ENCODE assay signal across 10 mouse cellular contexts in the genomic region with DNA sequence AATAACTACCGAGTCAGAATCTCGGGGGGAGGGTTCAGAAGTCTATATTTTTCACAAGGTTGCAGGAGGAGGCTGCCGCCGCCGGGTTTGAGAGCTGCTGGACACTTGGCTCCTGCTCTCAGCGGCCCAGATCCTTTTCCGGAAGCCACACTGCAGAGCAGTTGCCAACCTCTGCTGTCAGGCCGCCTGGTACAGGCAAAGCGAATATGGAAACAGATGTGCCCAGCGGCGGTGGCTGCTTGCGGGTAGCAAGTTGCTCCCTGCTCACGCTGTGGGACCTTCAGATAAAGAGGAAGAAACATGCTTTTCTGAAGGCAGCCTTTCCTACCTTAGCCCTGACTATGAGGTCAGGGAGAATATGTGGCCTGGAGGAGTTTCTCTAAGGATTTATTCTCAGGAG. TPM values are rescaled to one million over a fixed set of nuclear protein-coding genes. Genes with fewer than 3 reads are reported as not detected.
DNase-seq lines count a peak whose midpoint lies in the region; ATAC-seq lines count a peak whose summit lies in the region.
"Had no signal": no experiment of that assay in that cellular context is flagged by ENCODE, and none has a peak within 500 bp of the region (broad histone marks: within the 10 kb centered on the region; RNA-seq: fewer than 3 reads in every experiment).

No protein-coding gene starts in this region.

- H3K4me1 ChIP-seq in hindbrain, embryonic 10.5 days (replicated peaks), result peaks cover 46% of the 10 kb centered on the region
- peaks cover 17% of the 10 kb centered on the region; the same call in 1 of the 2 replicates for H3K4me1 ChIP-seq in hindbrain, embryonic 14.5 days (replicated peaks; ENCODE audit: control insufficient read depth, insufficient read depth, low read length)

- no peaks in the 10 kb centered on the region for H3K27me3 ChIP-seq in hindbrain, embryonic 10.5 days (ENCODE audit: insufficient read depth, poor library complexity, severe bottlenecking)
- no peaks in the 10 kb centered on the region for H3K27me3 ChIP-seq in hindbrain, embryonic 14.5 days (ENCODE audit: control insufficient read depth, insufficient read depth, low read length)

- H3K36me3 ChIP-seq in hindbrain, embryonic 10.5 days, result no peaks in the 10 kb centered on the region
- H3K36me3 ChIP-seq in hindbrain, embryonic 14.5 days (replicated peaks; ENCODE audit: control insufficient read depth, insufficient read depth), result no peaks in the 10 kb centered on the region

- DNase-seq in hindbrain, embryonic 10.5 days (ENCODE audit: low spot score), result peak; percentile 18
- no peak for DNase-seq in hindbrain, embryonic 14.5 days (ENCODE audit: low spot score)
- DNase-seq in MN1 (ENCODE audit: low spot score), result peak; percentile 46
- peak; percentile 39 to 53 for DNase-seq in cerebellum, postnatal 10 days
- no peak for DNase-seq in gastrocnemius, postnatal 14 days
- no peak for DNase-seq in right cerebral cortex, postnatal 10 days (ENCODE audit: low spot score in 2 of 2)
- DNase-seq: kidney, postnatal 4 days had no signal

- intact Hi-C loops in gastrocnemius, postnatal 14 days (cut with DNase I; ENCODE audit: low total_unique reads), result no loop called here

- H3K4me3 ChIP-seq in hindbrain, embryonic 10.5 days, result no peak overlapping the region
- no peak overlapping the region for H3K4me3 ChIP-seq in hindbrain, embryonic 14.5 days (replicated peaks; ENCODE audit: low read length)

- WGBS in hindbrain, embryonic 10.5 days, result 76% methylated on average over 13 of the region's 13 CpGs
- 66% methylated on average over 13 of the region's 13 CpGs for WGBS in hindbrain, embryonic 14.5 days

- H3K9ac ChIP-seq in hindbrain, embryonic 14.5 days, result no peak overlapping the region

- H3K27ac ChIP-seq in hindbrain, embryonic 10.5 days, result peak overlapping the region; percentile 59
- H3K27ac ChIP-seq in hindbrain, embryonic 14.5 days, result no peak overlapping the region

- no peak for ATAC-seq in hindbrain, embryonic 14.5 days (ENCODE audit: low FRiP score)
- peak; percentile 89 for ATAC-seq in megakaryocyte progenitor cell, adult 5-6 weeks (replicated peaks; ENCODE audit: poor library complexity)
- ATAC-seq: CD4-positive, CD25-positive, alpha-beta regulatory T cell, adult 4 months had no signal

- no peaks in the 10 kb centered on the region for H3K9me3 ChIP-seq in hindbrain, embryonic 10.5 days
- H3K9me3 ChIP-seq in hindbrain, embryonic 14.5 days (ENCODE audit: control insufficient read depth, low read length), result no peaks in the 10 kb centered on the region

- no peak overlapping the region for H3K4me2 ChIP-seq in hindbrain, embryonic 14.5 days (replicated peaks)

RNA-seq across cellular contexts. Expression of gene Npy, which starts 44.4 kb away (rescaled TPM):
- polyA plus RNA-seq in hindbrain, embryonic 10.5 days (2016; fragmentation: Nextera tagmentation; extraction: Ambion mirVana), result 1.6 and 1.7 TPM in 2 replicates
- 212 and 306 TPM in 2 replicates for polyA plus RNA-seq in hindbrain, embryonic 14.5 days (2014; fragmentation: Nextera tagmentation; extraction: Ambion mirVana)
- not detected in 2 replicates for total RNA-seq in megakaryocyte progenitor cell, adult 5-6 weeks (2015)
- not detected in 2 replicates for total RNA-seq in megakaryocyte progenitor cell, adult 5-6 weeks (2017)
- total RNA-seq in gastrocnemius, postnatal 14 days (2021), result not detected
- total RNA-seq: monocyte, adult 5-6 weeks had no signal

Comparison
In these comparisons a context has a peak if more than half of its experiments do, and no peak if none do; other contexts are left out.
1. DNase-seq: peak in hindbrain, embryonic 10.5 days (single experiment), MN1 (single experiment) and cerebellum, postnatal 10 days (2 of 2); none in hindbrain, embryonic 14.5 days (single experiment), gastrocnemius, postnatal 14 days (single experiment) and right cerebral cortex, postnatal 10 days (0 of 2).